Comparison of ENCODE assay signal across 8 mouse cellular contexts in the genomic region with DNA sequence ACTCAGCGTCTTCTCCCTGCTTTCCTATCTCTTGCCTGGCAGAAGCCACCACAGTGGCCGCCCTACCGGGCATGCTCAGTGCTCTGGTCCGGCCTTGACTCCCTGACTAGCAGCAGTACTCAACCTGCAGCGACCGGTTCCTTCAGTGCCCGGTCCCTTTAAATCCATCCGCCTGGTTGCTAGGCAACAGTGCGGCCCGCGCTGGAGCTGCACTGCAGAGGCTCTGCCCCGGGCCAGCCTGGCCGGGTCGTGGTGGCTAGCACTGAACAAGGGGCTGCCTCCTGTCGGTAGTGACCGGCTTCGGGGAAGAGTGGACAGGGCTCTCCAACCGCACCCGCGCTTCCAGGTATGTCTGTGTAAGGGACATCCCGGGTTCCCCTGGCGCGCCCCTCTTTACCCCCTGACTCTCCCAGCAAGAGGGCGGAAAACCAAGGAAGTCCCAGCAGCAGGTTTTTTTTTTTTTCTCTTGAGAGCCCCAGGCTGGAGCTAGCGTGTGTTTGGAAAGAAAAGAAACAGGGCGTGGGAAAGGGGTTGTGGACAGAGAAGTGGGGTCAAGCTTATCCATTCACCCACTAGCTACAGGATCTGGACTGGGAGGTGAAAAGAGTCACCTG. TPM values are rescaled to one million over a fixed set of nuclear protein-coding genes. Genes with fewer than 3 reads are reported as not detected.
DNase-seq lines count a peak whose midpoint lies in the region; ATAC-seq lines count a peak whose summit lies in the region.

Ccdc160 (plus strand) TSS at position 221 of the 614 bp plus-strand sequence.

- no peaks in the 10 kb centered on the region for H3K4me1 ChIP-seq in embryonic facial prominence, embryonic 14.5 days (ENCODE audit: control insufficient read depth, insufficient read depth, low read length)
- H3K4me1 ChIP-seq in midbrain, embryonic 11.5 days (ENCODE audit: control insufficient read depth, insufficient read depth, low read length) = peaks cover 6% of the 10 kb centered on the region; the same call in 1 of the 2 replicates

- peak within 1 kb of the TSS; percentile 53; the same call in 1 of the 2 replicates for H3K9ac ChIP-seq in embryonic facial prominence, embryonic 14.5 days (ENCODE audit: low read depth, low read length)
- peak within 1 kb of the TSS; percentile 57 for H3K9ac ChIP-seq in midbrain, embryonic 11.5 days (ENCODE audit: low read length)

- intact Hi-C loops in left cerebral cortex, postnatal 4 days (cut with DNase I) = no loop called here

- H3K27me3 ChIP-seq in embryonic facial prominence, embryonic 14.5 days (replicated peaks; ENCODE audit: control insufficient read depth, insufficient read depth, low read length) = no peaks in the 10 kb centered on the region
- no peaks in the 10 kb centered on the region for H3K27me3 ChIP-seq in midbrain, embryonic 11.5 days (ENCODE audit: control insufficient read depth, insufficient read depth, low read length)
- no peaks in the 10 kb centered on the region for H3K27me3 ChIP-seq in splenic B cell, adult 2 months (ENCODE audit: control insufficient read depth, insufficient read depth, low read length, poor library complexity, severe bottlenecking)

- H3K9me3 ChIP-seq in embryonic facial prominence, embryonic 14.5 days (ENCODE audit: control insufficient read depth, low read length) = no peaks in the 10 kb centered on the region
- no peaks in the 10 kb centered on the region for H3K9me3 ChIP-seq in midbrain, embryonic 11.5 days (ENCODE audit: control insufficient read depth, low read length)

- ATAC-seq in embryonic facial prominence, embryonic 14.5 days (ENCODE audit: low read depth) = peak; percentile 94
- peak; percentile 99 for ATAC-seq in midbrain, embryonic 11.5 days (ENCODE audit: low FRiP score)

- 24% methylated on average over 19 of the region's 26 CpGs for WGBS in embryonic facial prominence, embryonic 14.5 days
- 15% methylated on average over 26 of the region's 26 CpGs for WGBS in midbrain, embryonic 11.5 days

- DNase-seq in brain, embryonic 18.5 days (ENCODE audit: low read depth, low spot score) = peak; percentile 26
- DNase-seq in embryonic facial prominence, embryonic 14.5 days (ENCODE audit: low spot score) = peak; percentile 76
- DNase-seq in heart, adult 9 months (ENCODE audit: low spot score in 2 of 2) = peak; percentile 52 to 56
- DNase-seq in kidney, adult 8-10 months = peak; percentile 79
- peak; percentile 81 for DNase-seq in left cerebral cortex, postnatal 4 days
- peak; percentile 97 for DNase-seq in midbrain, embryonic 11.5 days (ENCODE audit: low spot score, missing footprints)
- DNase-seq in splenic B cell, adult 2 months (ENCODE audit: low read depth, low spot score) = peak; percentile 20
- DNase-seq in thymus, adult 18-20 months = no peak

- H3K36me3 ChIP-seq in embryonic facial prominence, embryonic 14.5 days (ENCODE audit: control insufficient read depth, insufficient read depth, low read length) = no peaks in the 10 kb centered on the region
- no peaks in the 10 kb centered on the region for H3K36me3 ChIP-seq in midbrain, embryonic 11.5 days (ENCODE audit: control insufficient read depth, insufficient read depth, low read length)
- H3K36me3 ChIP-seq in splenic B cell, adult 2 months (ENCODE audit: control insufficient read depth, insufficient read depth, low read length, poor library complexity, severe bottlenecking) = no peaks in the 10 kb centered on the region

- H3K4me3 ChIP-seq in embryonic facial prominence, embryonic 14.5 days (ENCODE audit: low read depth, low read length) = peak within 1 kb of the TSS; percentile 38
- peak within 1 kb of the TSS; percentile 35 for H3K4me3 ChIP-seq in midbrain, embryonic 11.5 days (ENCODE audit: low read depth, low read length)

- H3K27ac ChIP-seq in embryonic facial prominence, embryonic 14.5 days (replicated peaks; ENCODE audit: low read depth, low read length) = no peak within 1 kb of the TSS
- peak within 1 kb of the TSS; percentile 35; the same call in 1 of the 2 replicates for H3K27ac ChIP-seq in midbrain, embryonic 11.5 days (ENCODE audit: low read depth, low read length)

- H3K4me2 ChIP-seq in embryonic facial prominence, embryonic 14.5 days (ENCODE audit: low read depth, low read length) = peak within 1 kb of the TSS; percentile 57
- H3K4me2 ChIP-seq in midbrain, embryonic 11.5 days = peak within 1 kb of the TSS; percentile 42

RNA-seq across cellular contexts. Expression of gene Ccdc160, which starts in this region (rescaled TPM):
- 0.66 and 1.3 TPM in 2 replicates for polyA plus RNA-seq in embryonic facial prominence, embryonic 14.5 days (2014; fragmentation: Nextera tagmentation; extraction: Ambion mirVana)
- total RNA-seq in left cerebral cortex, postnatal 4 days (2021) = 1 to 10 TPM; 2.8 to 3.2 TPM
- 8.6 and 9.5 TPM in 2 replicates for polyA plus RNA-seq in midbrain, embryonic 11.5 days (2014; fragmentation: Nextera tagmentation; extraction: Ambion mirVana)

Comparison
In these comparisons a context has a peak if more than half of its experiments do, and no peak if none do; other contexts are left out.
1. DNase-seq: peak in brain, embryonic 18.5 days (single experiment), embryonic facial prominence, embryonic 14.5 days (single experiment), heart, adult 9 months (2 of 2), kidney, adult 8-10 months (2 of 2), left cerebral cortex, postnatal 4 days (single experiment), midbrain, embryonic 11.5 days (single experiment) and splenic B cell, adult 2 months (single experiment); none in thymus, adult 18-20 months (0 of 2).